Mouse (Mus musculus) cerebellum, postnatal 10 days (tissue): Measurements from ENCODE around the gene Bmpr1a.
A peak's percentile ranks its signal among the peaks of the same experiment; 100 is the strongest.
"Not testable (repeated sequence)": the region's sequence is repeated elsewhere in the genome, so short reads cannot be mapped to it uniquely, and the experiment has no call there.

ENCODE experiments used
- DNase-seq, 2 experiments: peaks; one replicate each; pipeline ENCODE4 v3.0.0; 2021; ENCODE audit warnings: mixed read lengths in 2 of 2

The Bmpr1a gene

DNA sequence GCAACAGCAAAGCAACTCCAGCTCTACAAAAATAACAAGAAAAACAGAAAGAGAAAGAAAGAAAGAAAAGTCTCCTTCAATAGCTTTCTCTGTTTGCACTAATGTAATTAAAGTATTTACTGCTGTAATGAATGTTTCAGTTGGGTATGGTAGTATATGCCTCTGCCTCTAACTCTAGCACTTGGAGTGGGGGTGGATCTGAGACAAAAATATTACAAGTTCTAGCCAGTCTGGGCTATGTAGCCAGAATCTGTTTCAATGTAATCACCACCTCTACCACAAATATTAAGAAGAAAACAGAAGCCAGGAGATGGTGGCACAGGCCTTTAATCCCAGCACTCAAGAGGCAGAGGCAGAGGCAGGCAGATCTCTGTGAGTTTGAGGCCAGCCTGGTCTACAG, 54.7 kb downstream of the Bmpr1a start:
- no peak for DNase-seq

DNA sequence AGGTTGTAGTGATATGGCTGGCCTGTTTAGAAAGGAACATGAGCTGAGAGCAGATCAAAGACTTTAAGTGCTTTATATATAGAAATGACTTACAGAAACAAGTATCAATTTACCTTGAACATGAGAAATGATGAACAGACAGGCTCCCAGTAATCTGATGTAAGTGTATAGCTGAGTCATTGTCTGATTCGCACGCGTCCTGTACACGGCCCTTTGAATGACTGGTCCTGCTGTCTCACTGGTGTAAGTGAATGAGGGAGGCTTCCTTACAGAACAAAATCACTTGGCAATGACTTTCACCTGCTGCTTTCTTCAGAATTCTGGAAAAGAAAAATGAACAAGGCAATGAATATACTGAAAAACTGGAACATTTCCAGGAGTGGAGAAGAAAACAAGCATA, 55.5 kb downstream of the Bmpr1a start:
- no peak for DNase-seq

DNA sequence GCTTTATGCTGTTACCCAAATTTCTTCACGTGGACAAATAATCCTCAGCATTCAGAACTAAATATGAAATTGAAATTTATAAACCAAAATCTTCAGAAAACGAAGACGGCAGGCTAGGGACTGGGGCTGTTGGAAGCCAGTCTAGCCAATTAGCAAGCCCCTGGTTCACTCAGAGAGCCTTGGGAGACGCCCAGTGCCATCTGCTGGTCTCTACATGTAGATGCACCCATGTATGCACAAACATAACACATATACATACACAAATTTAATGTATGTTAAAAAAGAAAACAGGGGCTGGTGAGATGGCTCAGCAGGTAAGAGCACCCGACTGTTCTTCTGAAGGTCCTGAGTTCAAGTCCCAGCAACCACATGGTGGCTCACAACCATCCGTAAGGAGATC, 56.5 kb downstream of the Bmpr1a start:
- no peak for DNase-seq

DNA sequence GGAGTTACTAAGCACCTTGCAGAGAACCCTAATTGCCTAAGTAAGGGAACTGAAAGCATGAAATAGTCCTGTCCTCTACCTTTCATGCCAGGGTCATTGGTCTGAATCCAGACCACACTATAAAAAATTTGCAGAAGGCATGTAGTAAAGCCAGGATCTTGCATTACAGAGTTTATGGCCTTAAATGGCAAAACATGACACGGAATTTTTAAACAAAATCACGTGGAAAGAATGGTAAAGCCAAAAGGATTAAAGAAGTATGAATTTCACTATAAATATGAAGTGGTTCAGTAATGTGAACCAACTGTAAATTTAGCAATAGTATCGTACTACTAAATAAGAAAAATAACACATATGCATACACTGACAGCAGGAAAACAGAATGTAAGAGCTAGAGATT, 57.8 kb downstream of the Bmpr1a start:
- no peak for DNase-seq

DNA sequence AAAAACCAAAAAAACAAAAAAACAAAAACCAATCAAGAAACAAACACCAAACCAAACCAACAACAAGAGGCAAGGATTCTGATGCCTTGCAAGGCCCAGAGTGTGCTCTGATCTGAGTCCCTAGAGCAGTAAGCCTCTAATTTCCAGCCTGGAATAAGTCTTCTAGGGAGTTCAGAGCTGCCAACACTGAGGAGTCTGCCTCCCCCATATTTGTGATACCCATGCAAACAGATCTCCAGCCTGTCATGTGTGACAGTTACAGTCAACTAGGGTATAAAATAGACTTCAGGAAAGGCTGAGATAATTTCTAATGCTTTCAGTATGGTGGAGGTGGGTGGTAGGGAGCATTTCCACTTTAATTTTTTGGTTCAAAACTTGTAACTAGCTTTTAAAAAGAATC, 58.2 kb downstream of the Bmpr1a start:
- DNase-seq = no peak

DNA sequence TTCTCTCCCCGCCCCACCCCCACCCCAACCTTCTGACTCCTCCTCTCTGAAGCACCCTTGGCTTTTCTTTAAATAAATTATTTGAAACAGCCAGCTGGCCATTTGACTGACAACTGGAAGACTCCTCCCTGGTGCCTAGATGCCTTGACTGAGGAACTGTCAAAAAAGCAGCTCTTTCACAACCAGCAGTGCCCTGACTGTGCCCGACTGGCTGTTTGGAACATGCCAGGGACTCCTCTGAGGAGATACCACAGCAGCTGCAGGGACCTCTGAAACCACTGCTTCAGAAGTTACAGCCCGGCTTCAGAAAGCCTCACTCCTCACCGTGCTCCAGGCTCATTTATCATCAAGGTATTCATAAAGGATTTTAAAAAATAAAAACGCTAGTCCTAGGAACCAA, 58.8 kb downstream of the Bmpr1a start:
- DNase-seq = no peak

DNA sequence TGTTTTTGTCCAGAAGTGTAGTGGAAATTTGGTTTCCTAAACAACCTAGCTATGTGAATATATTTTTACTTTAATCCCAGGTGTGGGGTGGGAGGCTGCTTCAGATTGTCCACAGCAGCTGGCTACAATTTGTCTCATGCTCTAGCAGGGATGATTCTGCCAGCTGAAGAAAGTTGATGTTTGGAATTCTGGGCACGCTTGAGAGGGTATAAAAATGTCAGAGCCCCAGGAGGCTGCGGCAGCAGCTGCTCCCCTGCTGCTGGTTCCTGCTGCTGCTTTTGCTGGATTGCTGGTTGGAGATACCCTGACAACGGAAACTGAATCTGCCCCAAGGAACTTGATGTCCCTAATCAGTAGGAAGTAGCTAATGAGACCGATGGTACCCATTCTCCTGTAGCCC, 60.6 kb downstream of the Bmpr1a start:
- DNase-seq = no peak

DNA sequence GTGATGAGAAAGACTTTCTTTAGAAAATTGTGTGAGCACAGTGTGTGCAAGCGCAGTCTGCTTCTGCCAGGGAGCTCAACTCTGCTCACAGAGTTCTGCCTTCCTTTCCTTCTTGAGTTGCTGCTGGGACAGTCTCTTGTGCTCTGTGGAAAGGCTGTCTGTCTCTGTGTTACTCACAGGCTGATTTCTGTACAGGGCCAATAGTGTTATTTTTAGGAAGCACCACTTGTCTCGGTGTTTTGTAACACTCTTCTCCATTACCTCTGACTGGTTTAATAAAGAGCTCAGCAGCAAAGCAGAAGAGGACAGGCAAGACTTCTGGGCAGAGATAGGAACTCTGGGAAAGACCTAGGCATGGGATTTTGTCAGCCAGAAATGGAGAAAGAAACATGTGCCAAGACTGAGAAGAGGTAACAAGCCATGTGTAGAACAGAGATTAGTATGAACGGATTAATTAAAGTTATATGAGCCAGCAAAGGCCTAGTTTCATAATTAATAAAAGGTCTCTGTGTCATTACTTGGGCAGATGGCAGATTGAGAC, 62.5 kb downstream of the Bmpr1a start:
- no peak for DNase-seq

DNA sequence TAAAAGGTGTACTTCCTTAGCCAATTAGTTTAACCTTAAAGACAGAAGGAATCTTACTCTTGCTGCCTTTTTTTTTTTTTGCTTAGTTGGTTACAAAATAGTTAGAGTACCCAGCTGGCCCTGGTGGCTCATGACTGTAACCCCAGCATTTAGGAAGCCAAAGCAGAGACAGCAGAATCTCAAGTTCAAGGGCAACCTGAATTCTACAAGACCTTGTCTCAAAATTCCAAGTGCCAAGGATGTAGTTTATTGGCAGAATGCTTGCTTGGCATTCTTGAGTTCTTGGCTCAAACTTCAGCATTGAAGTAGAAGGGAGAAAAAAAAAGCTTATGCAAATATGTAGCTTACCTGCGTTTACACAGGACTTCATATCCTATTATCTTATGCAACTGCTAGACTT, 74.1 kb downstream of the Bmpr1a start:
- no peak for DNase-seq

DNA sequence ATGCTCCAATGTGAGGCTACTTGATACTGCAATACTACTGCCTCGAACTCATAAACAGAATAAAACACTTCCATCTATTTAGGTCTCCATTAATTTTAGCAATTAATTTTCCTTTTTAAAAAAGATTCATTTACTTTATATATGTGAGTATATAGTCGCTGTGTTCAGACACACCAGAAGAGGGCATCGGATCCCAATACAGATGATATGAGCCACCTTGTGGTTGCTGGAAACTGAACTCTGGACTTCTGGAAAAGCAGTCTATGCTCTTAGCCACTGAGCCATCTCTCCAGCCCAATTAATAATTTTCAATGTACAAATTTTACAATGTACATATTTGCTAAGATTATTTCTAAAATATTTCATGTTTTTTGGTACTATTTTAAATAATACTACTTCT, 74.9 kb downstream of the Bmpr1a start:
- no peak for DNase-seq

DNA sequence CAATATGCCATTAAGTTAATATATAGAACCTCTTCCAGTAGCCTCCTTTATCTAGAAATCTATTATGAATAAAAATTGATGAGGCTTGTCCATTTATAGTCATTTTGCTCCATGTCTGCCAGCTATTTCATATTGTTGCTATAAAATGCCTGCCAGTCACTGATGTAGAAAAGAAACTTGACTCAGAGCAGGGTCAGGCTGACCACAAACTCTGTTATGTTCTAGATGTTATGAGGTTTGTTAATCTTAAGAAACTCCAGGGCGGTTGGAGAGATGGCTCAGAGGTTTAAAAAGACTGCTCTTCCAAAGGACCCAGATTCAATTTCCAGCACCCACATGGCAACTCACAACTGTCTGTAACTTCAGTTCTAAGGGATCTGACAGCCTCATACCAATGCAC, 82.1 kb downstream of the Bmpr1a start:
- DNase-seq = no peak

DNA sequence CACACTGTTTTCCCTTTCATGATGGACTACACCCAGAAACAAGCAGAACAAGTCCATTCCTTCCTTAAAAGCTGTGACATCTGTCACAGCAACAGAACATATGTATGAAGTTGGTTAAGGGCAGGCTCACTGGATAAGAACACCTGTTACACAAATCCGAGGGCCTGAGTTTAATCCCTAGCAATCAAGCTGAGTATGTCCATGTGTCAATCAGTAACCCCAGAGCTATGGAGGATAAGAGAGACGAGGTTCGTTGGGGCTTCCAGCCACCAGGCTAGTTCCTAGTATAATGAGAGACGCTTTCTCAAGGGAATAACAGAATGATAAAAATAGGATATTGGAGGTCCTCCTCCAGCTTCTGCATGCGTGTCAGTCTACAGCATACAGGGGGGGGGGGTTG, 85.6 kb downstream of the Bmpr1a start:
- no peak for DNase-seq

DNA sequence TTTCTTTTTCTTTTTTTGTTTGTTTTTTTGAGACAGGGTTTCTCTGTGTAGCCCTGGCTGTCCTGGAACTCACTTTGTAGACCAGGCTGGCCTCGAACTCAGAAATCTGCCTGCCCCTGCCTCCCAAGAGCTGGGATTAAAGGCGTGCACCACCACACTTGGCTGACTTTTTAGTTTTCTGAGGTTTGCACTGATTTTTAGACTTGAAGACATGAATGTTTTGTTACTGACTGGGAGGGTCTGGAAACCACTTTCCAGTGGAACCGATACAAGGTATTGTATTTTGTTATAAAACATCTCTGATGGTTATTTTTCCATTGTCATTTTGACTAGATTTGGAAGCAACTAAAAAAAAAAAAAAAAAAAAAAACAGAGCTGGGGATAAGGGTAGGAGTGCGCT, 86.2 kb downstream of the Bmpr1a start:
- not testable (repeated sequence) for DNase-seq

DNA sequence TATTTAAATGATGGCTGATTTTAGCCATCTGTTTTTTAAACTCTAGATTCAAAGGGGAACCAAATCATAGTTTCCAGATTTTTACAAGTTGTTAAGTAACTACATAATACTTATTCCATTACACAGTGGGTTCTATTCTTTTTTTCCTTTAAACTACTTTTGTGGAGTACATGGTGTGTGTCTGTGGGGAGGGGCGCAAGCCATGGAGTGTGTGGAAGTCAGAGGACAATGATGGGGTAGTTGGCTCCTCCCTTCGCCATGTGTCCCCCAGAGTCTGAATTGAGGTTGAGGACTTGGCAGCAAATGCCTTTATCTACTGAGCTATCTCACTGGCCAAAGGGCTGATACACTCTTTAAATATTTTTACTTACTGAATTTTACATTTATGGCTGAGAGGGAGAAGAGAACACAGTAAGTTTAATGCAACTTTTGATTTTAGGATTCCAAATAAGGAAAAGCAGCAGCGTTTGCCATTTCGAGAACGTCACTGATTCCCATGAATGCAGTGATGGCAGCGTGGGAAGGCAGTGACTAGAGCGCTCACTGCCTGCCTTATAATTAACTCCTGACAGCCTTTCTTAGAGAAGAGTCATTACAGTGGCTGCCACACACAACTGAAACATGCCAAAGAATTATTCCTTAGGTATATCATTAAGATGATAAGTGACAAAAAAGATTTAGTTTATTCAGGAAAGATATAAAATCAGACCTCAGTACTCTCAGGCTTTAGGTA, 90.8 kb downstream of the Bmpr1a start:
- DNase-seq = no peak

DNA sequence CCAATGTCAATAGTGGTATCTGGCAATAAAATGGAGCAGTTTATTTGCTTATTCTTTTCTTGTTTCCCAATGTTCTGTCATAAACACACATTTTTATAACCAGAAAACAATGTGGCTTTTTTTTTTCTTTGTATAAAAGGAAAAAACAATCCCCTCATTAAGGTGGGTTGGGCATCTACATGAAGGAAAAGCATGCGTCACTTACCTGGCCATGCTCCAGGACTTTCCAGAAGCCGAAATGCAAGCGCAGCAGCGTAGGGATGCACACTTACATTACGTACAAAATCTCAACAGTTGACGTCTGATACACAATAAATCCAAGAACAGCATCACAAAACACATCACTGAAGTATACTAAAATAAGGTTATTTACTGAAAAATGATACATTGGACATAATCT, 92.4 kb downstream of the Bmpr1a start:
- DNase-seq = no peak

DNA sequence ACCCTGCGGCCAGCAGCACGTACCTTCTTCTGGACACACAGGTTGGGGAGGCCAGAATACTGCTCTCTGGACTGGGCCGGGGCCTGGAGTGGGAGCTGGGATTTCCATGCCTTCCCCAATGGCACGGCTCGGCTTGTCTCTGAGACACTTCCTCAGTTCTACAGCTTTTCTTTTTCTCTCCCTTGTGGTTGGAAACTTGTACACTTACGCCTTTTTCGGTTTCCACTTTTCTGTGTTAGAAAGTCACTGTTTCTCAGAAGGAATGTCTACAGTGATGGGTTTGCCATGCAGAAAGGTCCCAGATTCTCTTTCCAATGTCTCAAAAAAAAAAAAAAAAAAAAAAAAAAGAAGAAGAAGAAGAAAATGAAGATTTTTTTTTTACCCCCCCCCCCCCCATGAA, 99.7 kb downstream of the Bmpr1a start:
- DNase-seq = no peak

DNA sequence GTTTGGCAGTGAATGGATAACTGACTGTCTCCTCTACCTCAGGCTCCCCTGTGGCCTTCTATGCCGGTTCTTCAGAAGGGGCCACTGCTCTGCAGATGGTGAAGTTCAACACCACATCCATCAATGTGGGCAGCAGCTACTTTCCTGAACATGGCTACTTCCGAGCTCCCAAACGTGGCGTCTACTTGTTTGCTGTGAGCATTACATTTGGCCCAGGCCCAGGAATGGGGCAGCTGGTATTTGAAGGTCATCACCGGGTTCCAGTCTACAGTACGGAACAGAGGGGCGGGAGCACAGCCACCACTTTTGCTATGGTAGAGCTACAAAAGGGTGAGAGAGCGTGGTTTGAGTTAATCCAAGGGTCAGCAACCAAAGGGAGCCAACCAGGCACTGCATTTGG, 100.3 kb downstream of the Bmpr1a start:
- DNase-seq = peak in 1 of 2 experiments; percentile 19

DNA sequence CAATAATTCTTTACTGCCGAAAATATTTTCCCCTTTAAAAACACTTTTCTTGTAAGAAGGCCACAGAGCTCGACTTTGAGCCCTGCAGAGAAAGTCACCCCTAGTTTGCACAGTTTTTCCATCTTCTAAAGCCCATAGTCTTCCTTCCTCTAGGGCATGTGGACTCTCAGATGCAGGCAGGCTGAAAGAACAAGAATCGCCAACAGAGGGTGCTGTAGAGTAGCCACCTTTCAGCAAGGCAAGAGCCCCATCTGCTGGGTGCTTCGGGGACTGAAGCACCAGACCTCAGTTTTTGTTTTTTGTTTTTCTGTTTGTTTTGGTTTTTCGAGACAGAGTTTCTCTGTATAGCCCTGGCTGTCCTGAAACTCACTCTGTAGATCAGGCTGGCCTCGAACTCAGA, 102.0 kb downstream of the Bmpr1a start:
- DNase-seq = peak; percentile 79 to 85

DNA sequence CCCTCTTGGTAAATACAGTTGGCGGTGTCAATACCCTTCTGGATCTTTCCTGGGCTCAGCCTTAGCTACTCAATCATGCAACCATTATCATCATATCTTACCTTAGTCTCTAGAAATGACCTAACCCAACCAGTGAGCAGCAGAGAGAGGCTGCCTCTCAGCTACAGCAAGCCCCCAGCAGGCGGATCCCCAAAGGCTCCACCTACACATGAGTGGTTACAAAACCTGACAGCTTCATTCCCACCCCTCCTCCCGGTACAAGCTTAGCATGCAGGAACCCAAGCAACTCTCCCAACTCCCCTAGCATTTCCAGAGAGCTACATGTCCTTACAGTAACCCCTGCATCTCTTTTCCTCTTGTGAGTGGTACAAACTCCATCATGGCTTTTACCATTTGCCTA, 103.1 kb downstream of the Bmpr1a start:
- no peak for DNase-seq

DNA sequence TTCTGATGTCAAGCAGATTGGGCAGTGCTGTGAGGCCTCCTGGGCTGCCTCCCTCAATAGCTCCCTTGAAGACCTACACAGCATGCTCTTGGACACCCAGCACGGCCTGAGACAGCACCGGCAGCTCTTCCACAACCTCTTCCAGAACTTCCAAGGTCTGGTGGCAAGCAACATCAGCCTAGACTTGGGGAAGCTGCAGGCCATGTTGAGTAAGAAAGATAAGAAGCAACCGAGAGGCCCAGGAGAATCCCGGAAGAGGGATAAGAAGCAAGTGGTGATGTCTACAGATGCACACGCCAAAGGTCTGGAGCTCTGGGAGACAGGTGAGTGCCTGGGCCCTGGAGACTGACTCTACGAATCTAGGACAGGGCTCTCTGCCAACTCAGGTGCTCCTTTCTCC, 103.8 kb downstream of the Bmpr1a start:
- no peak for DNase-seq

DNA sequence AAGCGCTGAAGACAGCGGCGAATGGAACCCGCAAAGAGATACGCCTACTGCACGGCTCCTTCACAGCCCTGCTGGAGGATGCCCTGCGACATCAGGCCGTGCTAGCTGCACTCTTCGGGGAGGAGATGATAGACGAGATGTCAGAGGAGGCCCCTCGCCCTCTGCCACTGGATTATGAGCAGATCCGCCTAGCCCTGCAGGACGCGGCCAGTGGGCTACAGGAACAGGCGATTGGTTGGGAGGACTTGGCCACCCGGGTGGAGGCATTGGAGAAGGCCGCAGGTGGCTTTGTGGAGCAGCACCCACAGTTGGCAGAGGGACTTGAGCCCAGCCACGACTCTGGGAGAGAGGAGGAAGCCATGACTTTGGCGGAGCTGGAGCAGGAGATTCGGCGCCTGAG, 104.2 kb downstream of the Bmpr1a start:
- no peak for DNase-seq

DNA sequence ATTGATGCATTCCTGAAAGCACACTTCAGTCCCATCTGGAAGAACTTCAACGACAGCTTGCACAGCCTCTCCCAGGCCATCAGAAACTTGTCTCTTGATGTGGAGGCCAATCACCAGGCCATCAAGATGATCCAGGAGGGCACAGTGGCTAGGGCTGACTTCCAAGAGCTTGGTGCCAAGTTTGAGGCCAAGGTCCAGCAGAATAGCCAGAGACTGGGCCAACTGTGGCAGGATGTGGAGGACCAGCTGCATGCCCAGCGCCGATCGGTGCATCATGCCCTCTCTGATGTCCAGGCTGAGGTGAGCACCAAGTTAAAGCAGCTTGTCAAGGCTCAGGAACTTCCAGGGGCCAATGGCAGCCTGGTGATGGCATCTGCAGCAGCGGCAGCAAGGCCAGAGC, 105.3 kb downstream of the Bmpr1a start:
- peak; percentile 15 to 42 for DNase-seq

DNA sequence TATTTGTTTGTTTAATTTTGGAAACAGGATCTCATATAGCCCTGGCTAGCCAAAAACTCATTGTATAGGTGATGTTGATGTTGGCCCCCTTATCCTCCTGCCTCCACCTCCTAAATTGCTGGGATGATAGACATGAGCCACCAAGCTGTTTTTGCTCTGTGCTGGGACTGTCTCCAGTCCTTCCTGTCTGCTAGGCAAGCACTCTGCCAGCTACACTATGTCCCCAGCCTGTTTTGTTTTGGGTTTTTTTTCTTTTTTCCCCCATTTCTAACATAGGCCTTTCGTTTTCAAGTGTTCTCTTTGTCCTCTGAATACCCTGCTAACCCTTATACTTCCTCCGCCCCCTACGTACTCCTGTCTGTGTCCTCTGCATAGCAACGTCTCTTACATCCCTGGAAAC, 109.8 kb downstream of the Bmpr1a start:
- DNase-seq = no peak

DNA sequence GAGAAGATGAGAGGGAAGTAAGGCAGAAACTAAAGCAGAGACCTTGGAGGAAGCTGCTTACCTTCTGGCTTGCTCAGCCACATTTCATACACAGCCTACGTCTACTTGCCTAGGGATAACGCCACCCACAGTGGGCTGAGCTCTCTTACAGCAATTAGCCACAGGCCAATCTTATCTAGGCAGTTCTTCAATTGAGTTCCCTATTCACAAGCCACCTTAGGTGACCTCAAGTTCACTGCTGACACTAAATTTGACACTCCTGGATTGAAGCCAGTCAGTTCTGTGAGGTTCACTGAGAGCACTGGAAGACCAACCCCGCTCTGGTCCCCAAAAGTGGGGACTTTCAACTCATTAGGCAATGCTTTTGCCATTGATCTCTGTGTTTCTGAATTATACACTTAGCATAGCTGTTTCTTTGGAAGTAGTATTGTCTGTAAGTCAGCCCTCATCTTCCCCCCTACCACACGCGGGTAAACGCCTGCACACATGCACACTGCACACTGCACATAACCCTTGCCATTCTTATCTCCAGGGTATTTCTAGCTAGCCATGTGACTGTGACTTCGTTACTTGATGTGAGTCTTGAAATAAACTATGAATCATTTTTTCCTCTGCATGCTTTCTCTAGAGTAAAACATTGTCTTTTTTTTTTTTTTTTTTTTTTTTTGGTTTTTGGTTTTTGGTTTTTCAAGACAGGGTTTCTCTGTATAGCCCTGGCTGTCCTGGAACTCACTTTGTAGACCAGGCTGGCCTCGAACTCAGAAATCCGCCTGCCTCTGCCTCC, 120.0 kb downstream of the Bmpr1a start:
- DNase-seq = no peak
